Mouse (Mus musculus) myocyte (in vitro differentiated cells): ENCODE data around the gene Dedd.

Experiments used
- CEBPB ChIP-seq: IDR thresholded peaks from 2 replicates; pipeline ENCODE4 v1.6.1; 2011; ENCODE audit warnings: mild to moderate bottlenecking, moderate library complexity; ENCODE audit not compliant: poor library complexity, insufficient read depth, severe bottlenecking
- E2F4 ChIP-seq: IDR thresholded peaks from one replicate; pipeline ENCODE4 v1.6.1; 2011; ENCODE audit warnings: mild to moderate bottlenecking, control low read depth, moderate library complexity; ENCODE audit not compliant: insufficient read depth
- MAX ChIP-seq: IDR thresholded peaks from one replicate; pipeline ENCODE4 v1.6.1; 2011; ENCODE audit warnings: low read depth, mild to moderate bottlenecking, control low read depth
- MYOD1 ChIP-seq, 3 experiments: IDR thresholded peaks; one replicate each; pipeline ENCODE4 v1.6.1; 2011; ENCODE audit warnings: control low read depth in 2 of 3, low read depth in 2 of 3, mild to moderate bottlenecking in 2 of 3, moderate library complexity in 1 of 3; ENCODE audit not compliant: insufficient read length in 2 of 3, control insufficient read depth in 1 of 3
- MYOG ChIP-seq, 3 experiments: IDR thresholded peaks; one replicate each; pipeline ENCODE4 v1.6.1; 2011; ENCODE audit warnings: control low read depth in 2 of 3, low read depth in 2 of 3, mild to moderate bottlenecking in 2 of 3; ENCODE audit not compliant: insufficient read length in 2 of 3, control insufficient read depth in 1 of 3, insufficient read depth in 1 of 3
- POLR2A ChIP-seq: IDR thresholded peaks from one replicate; pipeline ENCODE4 v1.6.1; 2011; ENCODE audit warnings: low read depth, mild to moderate bottlenecking, control low read depth, moderate library complexity; ENCODE audit not compliant: insufficient read length
- POLR2AphosphoS2 ChIP-seq: IDR thresholded peaks from one replicate; pipeline ENCODE4 v1.6.1; 2011; ENCODE audit warnings: low read depth, control low read depth; ENCODE audit not compliant: insufficient read length
- REST ChIP-seq: IDR thresholded peaks from one replicate; pipeline ENCODE4 v1.6.1; 2011; ENCODE audit warnings: mild to moderate bottlenecking, control low read depth, moderate library complexity; ENCODE audit not compliant: insufficient read depth, insufficient read length
- SRF ChIP-seq: IDR thresholded peaks from one replicate; pipeline ENCODE4 v1.6.1; 2011; ENCODE audit warnings: low read depth; ENCODE audit not compliant: control insufficient read depth, insufficient read length
- TCF12 ChIP-seq: IDR thresholded peaks from one replicate; pipeline ENCODE4 v1.6.1; 2011; ENCODE audit warnings: mild to moderate bottlenecking, control low read depth; ENCODE audit not compliant: poor library complexity, insufficient read depth, severe bottlenecking
- TCF3 ChIP-seq: IDR thresholded peaks from one replicate; pipeline ENCODE4 v1.6.1; 2011; ENCODE audit warnings: low read depth, control low read depth; ENCODE audit not compliant: insufficient read length
- USF1 ChIP-seq: IDR thresholded peaks from one replicate; pipeline ENCODE4 v1.6.1; 2011; ENCODE audit warnings: low read depth, mild to moderate bottlenecking, control low read depth, moderate library complexity

DNA sequence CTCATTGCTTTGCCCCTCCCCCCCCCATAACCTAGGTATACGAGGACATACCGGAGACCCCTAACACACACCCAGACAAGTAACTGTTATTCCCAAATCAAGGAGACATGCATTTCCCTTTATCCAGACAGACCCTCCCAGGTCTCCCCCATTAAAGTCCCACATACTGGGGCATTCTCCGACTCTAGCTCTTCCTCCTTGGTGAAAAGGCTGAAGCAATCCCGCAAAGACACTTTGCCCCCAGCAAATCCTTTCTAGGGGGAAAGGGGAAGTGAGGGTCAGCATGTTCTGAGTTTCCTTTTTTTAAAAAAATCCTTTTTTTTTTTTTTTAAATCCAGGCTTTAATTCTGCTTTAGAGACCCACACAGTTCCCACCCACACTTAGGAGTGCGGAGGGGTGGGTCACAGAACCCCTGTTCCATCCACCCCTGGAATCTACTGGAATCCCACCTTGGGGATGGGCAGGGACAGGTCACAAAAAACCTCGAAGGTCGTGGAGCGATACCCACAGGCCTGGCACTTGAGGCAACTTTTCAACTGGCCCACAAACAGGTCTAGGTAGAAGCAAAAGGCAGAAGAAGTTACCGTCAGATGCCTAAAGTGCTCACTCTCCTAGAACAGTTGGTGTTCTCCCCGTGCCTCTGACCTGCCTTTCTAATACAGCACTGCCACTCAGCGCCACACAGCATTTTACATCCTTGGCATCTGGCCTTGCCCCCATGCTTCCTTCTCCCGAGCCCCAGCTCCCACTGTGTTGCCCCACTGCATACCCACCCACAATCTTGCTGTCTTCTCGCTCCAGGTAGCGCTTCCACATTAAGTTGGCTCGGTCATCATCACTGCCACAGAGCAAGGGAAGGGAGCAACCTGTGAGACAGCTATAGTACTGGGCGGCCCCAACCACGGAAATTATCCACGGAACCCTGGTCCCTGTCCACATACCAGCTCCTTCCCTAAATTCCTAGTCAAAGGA lies 45.5 kb upstream of the Dedd start:
- no peak for TF ChIP-seq E2F4
- TF ChIP-seq POLR2A: no peak
- no peak for TF ChIP-seq MAX
- TF ChIP-seq USF1: no peak
- no peak for TF ChIP-seq CEBPB
- no peak for TF ChIP-seq TCF3
- TF ChIP-seq MYOD1 (IDR thresholded peaks at IDR 0.05; ENCODE audit: control insufficient read depth in 1 of 3, insufficient read length in 2 of 3, low read depth in 2 of 3): no peak
- no peak for TF ChIP-seq MYOG (IDR thresholded peaks at IDR 0.05; ENCODE audit: control insufficient read depth in 1 of 3, insufficient read depth in 1 of 3, insufficient read length in 2 of 3, low read depth in 2 of 3)
- peak; percentile 2 for TF ChIP-seq POLR2AphosphoS2
- no peak for TF ChIP-seq TCF12
- TF ChIP-seq REST: no peak
- no peak for TF ChIP-seq SRF
